Mouse (Mus musculus) neural tube, embryonic 13.5 days (tissue): ENCODE measurements at regions not wholly inside any gene's neighbourhood (a gene's known extent, or its start where the extent isn't known, plus 50 kb on each side); places are given as distances from the start of the nearest gene placed in this dataset.

ENCODE experiments used
- ATAC-seq: fragments of 200-750 bp; cut with Nextera tagmentation; 2 replicates; pipeline ENCODE4 v1.8.0; 2017; ENCODE audit warnings: low read depth, mild to moderate bottlenecking, moderate TSS enrichment, moderate library complexity
- H3K27ac ChIP-seq: fragments of 300-500 bp; sonication (generic); replicated peaks from 2 replicates; pipeline ENCODE4 v1.5.1; 2015; ENCODE audit warnings: moderate library complexity, mild to moderate bottlenecking, inconsistent platforms
- H3K27me3 ChIP-seq: fragments of 300-500 bp; sonication (generic); 2 replicates; pipeline ENCODE4 v1.6.1; 2015; ENCODE audit warnings: mild to moderate bottlenecking, inconsistent platforms
- H3K36me3 ChIP-seq: fragments of 300-500 bp; sonication (generic); 2 replicates; pipeline ENCODE4 v1.6.1; 2015; ENCODE audit warnings: mild to moderate bottlenecking, inconsistent platforms
- H3K4me1 ChIP-seq: fragments of 300-500 bp; sonication (generic); replicated peaks from 2 replicates; pipeline ENCODE4 v1.6.1; 2015; ENCODE audit warnings: inconsistent platforms
- H3K4me2 ChIP-seq: fragments of 300-500 bp; sonication (generic); 2 replicates; pipeline ENCODE4 v1.6.1; 2015; ENCODE audit warnings: inconsistent platforms, mild to moderate bottlenecking, moderate library complexity
- H3K4me3 ChIP-seq: fragments of 300-500 bp; sonication (generic); 2 replicates; pipeline ENCODE4 v1.5.1; 2015; ENCODE audit warnings: mild to moderate bottlenecking, inconsistent platforms
- H3K9ac ChIP-seq: fragments of 300-500 bp; sonication (generic); 2 replicates; pipeline ENCODE4 v1.6.1; 2015; ENCODE audit warnings: moderate library complexity, mild to moderate bottlenecking, inconsistent platforms
- H3K9me3 ChIP-seq: fragments of 300-500 bp; sonication (generic); 2 replicates; pipeline ENCODE4 v1.6.1; 2016; ENCODE audit warnings: inconsistent platforms
- WGBS: fragments of 180-500 bp; shearing (Covaris S2); methylation state at CpG from one replicate; pipeline ENCODE4 v1.1.7; 2015; 5-methylcytosine and 5-hydroxymethylcytosine counted together

DNA sequence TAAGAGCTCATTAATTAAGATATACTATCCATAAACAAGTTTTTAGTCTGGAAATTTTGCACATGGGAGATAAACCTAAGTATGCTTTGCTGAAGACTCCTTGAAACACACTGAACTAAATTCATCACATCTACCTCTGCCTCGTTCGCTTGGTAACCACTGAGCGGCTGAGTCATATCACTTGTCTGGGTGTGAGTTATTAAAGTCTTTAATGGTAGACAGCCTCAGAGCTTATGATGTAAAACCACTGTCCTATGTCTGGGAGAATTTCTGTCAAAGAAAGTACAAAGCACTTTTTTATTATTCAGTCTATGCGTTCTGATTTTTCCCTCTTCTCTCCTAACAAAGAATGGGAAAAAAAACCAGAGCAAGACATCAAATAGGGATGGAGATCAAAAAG is 207.3 kb downstream of the Arl4a start:
- H3K9me3 ChIP-seq: no peaks in the 10 kb centered on the region
- no peaks in the 10 kb centered on the region for H3K4me1 ChIP-seq
- H3K27ac ChIP-seq: no peak overlapping the region
- ATAC-seq: no peak
- no peak overlapping the region for H3K9ac ChIP-seq
- no peak overlapping the region for H3K4me2 ChIP-seq
- no peaks in the 10 kb centered on the region for H3K27me3 ChIP-seq
- WGBS: 76% methylated on average over 4 of the region's 4 CpGs
- no peaks in the 10 kb centered on the region for H3K36me3 ChIP-seq
- no peak overlapping the region for H3K4me3 ChIP-seq

DNA sequence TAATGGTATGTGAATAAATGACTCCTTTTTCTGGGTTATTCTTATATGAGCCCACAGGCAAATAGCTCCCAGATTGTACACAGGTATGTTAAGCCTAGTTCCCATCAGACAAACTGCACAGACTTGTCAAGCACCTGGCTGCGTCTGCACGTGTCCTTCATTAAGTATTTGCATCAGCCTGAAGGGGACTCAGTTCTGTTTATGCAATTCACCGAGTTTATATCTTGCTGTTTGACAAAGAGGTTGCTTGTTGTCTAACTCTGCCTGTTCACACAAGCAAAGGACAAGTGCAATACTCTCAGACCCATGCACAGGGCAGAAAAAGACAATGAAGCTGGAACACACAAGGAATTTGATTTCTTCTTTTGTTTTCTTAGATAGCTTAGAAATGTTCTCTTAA is 215.2 kb downstream of the Arl4a start:
- Histone ChIP-seq H3K4me3 (no peak overlapping the region), H3K27me3 (no peaks in the 10 kb centered on the region), H3K9ac (no peak overlapping the region), H3K4me2 (no peak overlapping the region), H3K27ac (no peak overlapping the region), H3K9me3 (no peaks in the 10 kb centered on the region), H3K4me1 (no peaks in the 10 kb centered on the region), H3K36me3 (no peaks in the 10 kb centered on the region)
- WGBS: 81% methylated on average over 3 of the region's 3 CpGs
- no peak for ATAC-seq

DNA sequence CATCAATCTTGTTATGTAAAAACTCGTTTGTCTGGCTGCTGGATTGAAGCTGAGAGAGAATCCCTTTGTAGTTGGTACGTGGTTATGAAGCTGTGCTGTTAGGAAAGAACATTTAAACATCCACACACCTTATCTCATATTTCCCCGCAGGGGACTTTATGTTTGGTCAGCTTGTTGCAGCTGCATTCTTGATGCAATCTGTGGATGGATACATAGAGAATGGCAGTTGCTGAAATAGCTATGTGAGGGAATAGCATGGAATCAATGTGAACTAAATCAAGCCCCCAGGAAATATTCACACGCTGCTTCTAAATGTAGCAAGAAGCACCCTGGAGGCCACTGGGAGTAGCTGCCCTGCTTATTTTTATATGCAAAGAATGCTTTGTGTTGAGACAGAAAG is 236.3 kb downstream of the Arl4a start:
- 51% methylated on average over 4 of the region's 4 CpGs for WGBS
- H3K36me3 ChIP-seq: no peaks in the 10 kb centered on the region
- ATAC-seq: no peak
- H3K4me1 ChIP-seq: peaks cover 20% of the 10 kb centered on the region
- H3K4me3 ChIP-seq: no peak overlapping the region
- H3K9me3 ChIP-seq: no peaks in the 10 kb centered on the region
- no peak overlapping the region for H3K9ac ChIP-seq
- H3K4me2 ChIP-seq: no peak overlapping the region
- H3K27ac ChIP-seq: no peak overlapping the region
- H3K27me3 ChIP-seq: no peaks in the 10 kb centered on the region

GRCm38 (mm10) chr12:39797843-39798242 is 240.0 kb downstream of the Arl4a start:
- no peak overlapping the region for H3K4me3 ChIP-seq
- WGBS: 84% methylated on average over 2 of the region's 2 CpGs
- H3K9ac ChIP-seq: no peak overlapping the region
- no peak overlapping the region for H3K27ac ChIP-seq
- no peaks in the 10 kb centered on the region for H3K27me3 ChIP-seq
- H3K4me1 ChIP-seq: peaks cover 25% of the 10 kb centered on the region
- ATAC-seq: no peak
- H3K36me3 ChIP-seq: no peaks in the 10 kb centered on the region
- H3K9me3 ChIP-seq: no peaks in the 10 kb centered on the region
- H3K4me2 ChIP-seq: no peak overlapping the region

DNA sequence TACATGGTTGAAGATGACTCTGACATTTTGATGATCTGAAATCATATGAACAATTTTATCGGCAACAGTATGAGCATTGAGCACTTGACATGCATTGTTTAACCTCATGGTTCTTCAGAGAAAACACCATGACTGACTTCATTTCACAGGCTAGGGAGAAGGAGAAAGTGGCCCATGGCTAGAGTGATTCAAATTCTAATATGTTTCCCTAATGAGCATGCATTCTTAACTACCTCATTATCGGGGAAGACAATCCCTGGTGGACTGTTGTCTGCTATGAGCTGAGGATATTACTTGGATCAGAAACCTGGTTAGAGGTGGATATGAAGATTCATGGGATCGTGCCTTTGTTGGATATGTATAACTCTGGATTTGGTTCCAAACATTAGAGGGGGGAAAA is 240.9 kb downstream of the Arl4a start:
- no peaks in the 10 kb centered on the region for H3K36me3 ChIP-seq
- no peak overlapping the region for H3K9ac ChIP-seq
- 57% methylated on average over 3 of the region's 3 CpGs for WGBS
- no peak overlapping the region for H3K4me2 ChIP-seq
- H3K9me3 ChIP-seq: no peaks in the 10 kb centered on the region
- peak; percentile 50; the same call in 1 of the 2 replicates for ATAC-seq
- peaks cover 24% of the 10 kb centered on the region for H3K4me1 ChIP-seq
- H3K27me3 ChIP-seq: no peaks in the 10 kb centered on the region
- no peak overlapping the region for H3K4me3 ChIP-seq
- H3K27ac ChIP-seq: no peak overlapping the region

GRCm38 (mm10) chr12:39785026-39785425 is 252.8 kb downstream of the Arl4a start:
- H3K4me3 ChIP-seq: no peak overlapping the region
- no peaks in the 10 kb centered on the region for H3K36me3 ChIP-seq
- no peak overlapping the region for H3K4me2 ChIP-seq
- H3K27me3 ChIP-seq: no peaks in the 10 kb centered on the region
- no peak for ATAC-seq
- no peak overlapping the region for H3K9ac ChIP-seq
- no peak overlapping the region; the same call in 1 of the 2 replicates for H3K27ac ChIP-seq
- 39% methylated on average over 3 of the region's 3 CpGs for WGBS
- no peaks in the 10 kb centered on the region for H3K9me3 ChIP-seq
- peaks cover 16% of the 10 kb centered on the region for H3K4me1 ChIP-seq

GRCm38 (mm10) chr12:39784532-39784931 is 253.3 kb downstream of the Arl4a start:
- Histone ChIP-seq H3K9me3 (no peaks in the 10 kb centered on the region), H3K4me2 (no peak overlapping the region), H3K4me1 (peaks cover 16% of the 10 kb centered on the region), H3K36me3 (no peaks in the 10 kb centered on the region), H3K27me3 (no peaks in the 10 kb centered on the region), H3K9ac (no peak overlapping the region), H3K4me3 (no peak overlapping the region), H3K27ac (no peak overlapping the region; the same call in 1 of the 2 replicates)
- ATAC-seq: 0 out of 2 replicates have a peak, but pooled peaks have one; percentile 50
- 67% methylated on average over 3 of the region's 3 CpGs for WGBS

- no peak overlapping the region for H3K9ac ChIP-seq
- H3K9me3 ChIP-seq: no peaks in the 10 kb centered on the region
- H3K27ac ChIP-seq: no peak overlapping the region
- no peak overlapping the region for H3K4me3 ChIP-seq
- H3K36me3 ChIP-seq: no peaks in the 10 kb centered on the region
- H3K4me1 ChIP-seq: peaks cover 7% of the 10 kb centered on the region
- no peak overlapping the region for H3K4me2 ChIP-seq
- H3K27me3 ChIP-seq: no peaks in the 10 kb centered on the region
- ATAC-seq: no peak
- WGBS: 91% methylated on average over 3 of the region's 3 CpGs
Observed at GRCm38 (mm10) chr12:39776173-39776572, 261.7 kb downstream of the Arl4a start.

DNA sequence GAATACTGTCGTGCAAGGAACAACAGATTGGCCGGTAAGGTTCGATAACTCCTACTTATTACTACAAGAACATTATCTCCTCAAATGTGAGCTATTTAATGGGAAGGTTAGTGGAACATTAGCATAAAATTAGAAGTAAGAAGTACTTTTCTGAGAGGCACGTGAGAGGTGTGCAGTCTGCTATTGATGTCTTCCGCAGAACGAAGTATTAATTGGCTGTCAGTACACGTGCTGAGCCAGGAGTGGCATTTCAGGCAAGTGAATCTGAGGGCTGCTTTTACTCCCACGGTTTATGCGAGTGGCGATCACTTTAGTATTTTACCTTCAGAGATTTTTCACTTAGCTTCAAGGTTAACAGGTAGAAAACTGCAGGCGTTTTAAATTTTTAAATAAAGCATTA is 270.8 kb downstream of the Arl4a start:
- Histone ChIP-seq H3K27ac (no peak overlapping the region), H3K4me3 (no peak overlapping the region), H3K36me3 (no peaks in the 10 kb centered on the region), H3K27me3 (no peaks in the 10 kb centered on the region), H3K9ac (no peak overlapping the region), H3K4me1 (no peaks in the 10 kb centered on the region), H3K4me2 (no peak overlapping the region), H3K9me3 (no peaks in the 10 kb centered on the region)
- ATAC-seq: no peak
- WGBS: 80% methylated on average over 11 of the region's 11 CpGs

- no peak for ATAC-seq
- H3K36me3 ChIP-seq: no peaks in the 10 kb centered on the region
- H3K4me3 ChIP-seq: no peak overlapping the region
- H3K27ac ChIP-seq: no peak overlapping the region
- no peaks in the 10 kb centered on the region for H3K27me3 ChIP-seq
- no peak overlapping the region for H3K4me2 ChIP-seq
- 87% methylated on average over 3 of the region's 3 CpGs for WGBS
- no peak overlapping the region for H3K9ac ChIP-seq
- H3K9me3 ChIP-seq: no peaks in the 10 kb centered on the region
- no peaks in the 10 kb centered on the region for H3K4me1 ChIP-seq
Observed at GRCm38 (mm10) chr12:39763529-39763928, 274.3 kb downstream of the Arl4a start.

- H3K27me3 ChIP-seq: no peaks in the 10 kb centered on the region
- H3K4me2 ChIP-seq: no peak overlapping the region
- 68% methylated on average over 5 of the region's 5 CpGs for WGBS
- H3K36me3 ChIP-seq: no peaks in the 10 kb centered on the region
- no peak overlapping the region for H3K9ac ChIP-seq
- ATAC-seq: no peak
- H3K9me3 ChIP-seq: no peaks in the 10 kb centered on the region
- H3K4me1 ChIP-seq: no peaks in the 10 kb centered on the region
- no peak overlapping the region for H3K27ac ChIP-seq
- no peak overlapping the region for H3K4me3 ChIP-seq
Observed at GRCm38 (mm10) chr12:39761946-39762345, 275.9 kb downstream of the Arl4a start.

GRCm38 (mm10) chr12:39761326-39761725 is 276.5 kb downstream of the Arl4a start:
- no peak overlapping the region for H3K4me2 ChIP-seq
- no peaks in the 10 kb centered on the region for H3K36me3 ChIP-seq
- H3K9me3 ChIP-seq: no peaks in the 10 kb centered on the region
- 58% methylated on average over 1 of the region's 1 CpGs for WGBS
- H3K4me1 ChIP-seq: no peaks in the 10 kb centered on the region
- no peak overlapping the region for H3K9ac ChIP-seq
- H3K27ac ChIP-seq: no peak overlapping the region
- no peak for ATAC-seq
- H3K27me3 ChIP-seq: no peaks in the 10 kb centered on the region
- H3K4me3 ChIP-seq: no peak overlapping the region

GRCm38 (mm10) chr12:39757975-39758374 is 279.9 kb downstream of the Arl4a start:
- no peaks in the 10 kb centered on the region for H3K9me3 ChIP-seq
- H3K36me3 ChIP-seq: no peaks in the 10 kb centered on the region
- no peak overlapping the region for H3K4me2 ChIP-seq
- no peak for ATAC-seq
- no peak overlapping the region for H3K27ac ChIP-seq
- H3K4me1 ChIP-seq: no peaks in the 10 kb centered on the region
- no peak overlapping the region for H3K4me3 ChIP-seq
- no peaks in the 10 kb centered on the region for H3K27me3 ChIP-seq
- no peak overlapping the region for H3K9ac ChIP-seq
